Mouse (Mus musculus): ENCODE measurements around the gene Rassf3.

The Rassf3 gene

DNA sequence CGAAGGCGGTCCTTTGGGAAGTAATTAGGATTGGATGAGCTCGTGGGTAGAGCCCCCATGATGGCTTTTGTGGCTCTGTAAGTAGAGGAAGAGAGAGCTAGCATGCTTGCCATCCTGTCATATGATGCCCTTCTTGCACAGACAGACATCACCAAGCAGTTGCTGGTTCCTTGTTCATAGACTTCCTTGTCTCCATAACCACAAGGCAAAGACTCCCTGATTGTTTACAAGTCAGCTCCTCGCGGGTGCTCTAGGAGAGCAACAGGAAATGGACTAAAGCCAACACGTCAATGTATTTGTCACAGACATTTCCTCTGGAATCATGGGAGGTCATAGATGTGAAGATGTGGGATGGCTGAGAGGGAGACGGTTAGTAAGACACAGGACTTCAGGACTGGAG, 20.5 kb upstream of the Rassf3 start:
- Histone ChIP-seq H3K9me3 (ENCODE audit: low read length) (no peaks in the 10 kb centered on the region), H3K4me3 (replicated peaks; ENCODE audit: low read length) (no peak overlapping the region), H3K36me3 (ENCODE audit: insufficient read depth, low read length) (no peaks in the 10 kb centered on the region), H3K27me3 (ENCODE audit: insufficient read depth, low read length) (0 out of 2 replicates have a peak, but pooled peaks cover 2% of the 10 kb centered on the region), H3K4me1 (replicated peaks; ENCODE audit: low read depth, low read length) (peaks cover 64% of the 10 kb centered on the region)
- TF ChIP-seq CTCF (conservative IDR thresholded peaks at IDR 0.05; ENCODE audit: low read length): no peak
- TF ChIP-seq NANOG (IDR thresholded peaks at IDR 0.05; ENCODE audit: borderline replicate concordance, low read length): no peak
- TF ChIP-seq POU5F1 (IDR thresholded peaks at IDR 0.05; ENCODE audit: borderline replicate concordance, low read length): no peak

DNA sequence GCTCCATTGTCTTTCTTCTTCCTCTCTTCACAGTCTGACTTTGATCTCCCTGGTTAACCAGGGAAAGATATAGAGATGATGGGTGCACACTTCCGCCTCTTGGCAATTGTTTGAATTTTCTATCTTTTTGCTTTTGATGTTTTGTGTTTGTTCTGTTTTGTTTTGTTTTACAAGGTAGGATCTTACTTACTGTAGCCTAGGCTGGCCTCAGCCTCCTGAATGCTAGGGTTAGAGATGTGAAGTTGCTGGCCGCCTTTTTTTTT, 17.9 kb upstream of the Rassf3 start:
- H3K9me3 ChIP-seq (ENCODE audit: low read length): no peaks in the 10 kb centered on the region
- peaks cover 41% of the 10 kb centered on the region for H3K4me1 ChIP-seq (replicated peaks; ENCODE audit: low read depth, low read length)
- TF ChIP-seq CTCF (conservative IDR thresholded peaks at IDR 0.05; ENCODE audit: low read length) (no peak), POU5F1 (IDR thresholded peaks at IDR 0.05; ENCODE audit: borderline replicate concordance, low read length) (no peak), NANOG (IDR thresholded peaks at IDR 0.05; ENCODE audit: borderline replicate concordance, low read length) (no peak)
- no peaks in the 10 kb centered on the region for H3K36me3 ChIP-seq (ENCODE audit: insufficient read depth, low read length)
- 0 out of 2 replicates have a peak, but pooled peaks cover 2% of the 10 kb centered on the region for H3K27me3 ChIP-seq (ENCODE audit: insufficient read depth, low read length)
- no peak overlapping the region for H3K4me3 ChIP-seq (replicated peaks; ENCODE audit: low read length)

DNA sequence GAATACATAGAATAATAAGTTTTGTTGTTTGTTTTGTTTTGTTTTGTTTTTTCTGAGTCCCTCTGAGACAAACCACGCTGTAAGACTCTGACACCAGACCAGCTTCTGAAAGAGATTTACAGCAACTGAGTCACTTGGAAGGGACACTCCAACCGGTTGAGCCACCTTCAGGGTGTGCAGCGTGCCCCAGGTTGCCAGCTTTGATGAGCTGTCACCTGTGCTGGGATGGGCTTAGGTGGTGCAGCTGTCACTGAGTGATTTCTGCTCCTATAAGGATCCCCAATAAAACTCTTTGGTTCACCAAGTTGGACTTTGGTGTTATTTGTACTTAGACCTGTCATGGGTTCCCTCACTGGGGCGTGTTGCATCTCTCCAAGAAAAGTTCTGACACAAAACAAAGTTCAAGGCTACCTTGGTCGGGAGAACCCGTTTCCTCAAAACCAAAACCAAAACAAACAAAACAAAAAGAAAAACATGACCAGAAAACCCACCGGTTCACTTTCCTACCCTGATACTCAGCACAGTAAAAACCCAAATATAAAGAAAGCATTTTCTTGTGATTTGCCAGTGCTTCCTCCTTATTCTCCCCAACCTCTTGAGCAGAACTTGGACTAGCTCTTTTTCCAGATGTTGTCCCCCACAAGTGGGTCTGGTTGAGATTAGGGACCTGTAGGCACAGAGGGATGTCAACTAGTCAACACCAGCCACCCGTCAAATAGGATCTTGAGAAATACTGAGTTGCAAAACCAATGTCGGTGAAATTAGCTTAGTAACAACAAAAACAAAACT, 17.4 kb upstream of the Rassf3 start:
- no peaks in the 10 kb centered on the region for H3K36me3 ChIP-seq (ENCODE audit: insufficient read depth, low read length)
- TF ChIP-seq NANOG (IDR thresholded peaks at IDR 0.05; ENCODE audit: borderline replicate concordance, low read length) (no peak), POU5F1 (IDR thresholded peaks at IDR 0.05; ENCODE audit: borderline replicate concordance, low read length) (no peak), CTCF (conservative IDR thresholded peaks at IDR 0.05; ENCODE audit: low read length) (no peak)
- 0 out of 2 replicates have a peak, but pooled peaks cover 5% of the 10 kb centered on the region for H3K27me3 ChIP-seq (ENCODE audit: insufficient read depth, low read length)
- H3K4me3 ChIP-seq (replicated peaks; ENCODE audit: low read length): no peak overlapping the region
- H3K4me1 ChIP-seq (replicated peaks; ENCODE audit: low read depth, low read length): peaks cover 38% of the 10 kb centered on the region
- no peaks in the 10 kb centered on the region for H3K9me3 ChIP-seq (ENCODE audit: low read length)

DNA sequence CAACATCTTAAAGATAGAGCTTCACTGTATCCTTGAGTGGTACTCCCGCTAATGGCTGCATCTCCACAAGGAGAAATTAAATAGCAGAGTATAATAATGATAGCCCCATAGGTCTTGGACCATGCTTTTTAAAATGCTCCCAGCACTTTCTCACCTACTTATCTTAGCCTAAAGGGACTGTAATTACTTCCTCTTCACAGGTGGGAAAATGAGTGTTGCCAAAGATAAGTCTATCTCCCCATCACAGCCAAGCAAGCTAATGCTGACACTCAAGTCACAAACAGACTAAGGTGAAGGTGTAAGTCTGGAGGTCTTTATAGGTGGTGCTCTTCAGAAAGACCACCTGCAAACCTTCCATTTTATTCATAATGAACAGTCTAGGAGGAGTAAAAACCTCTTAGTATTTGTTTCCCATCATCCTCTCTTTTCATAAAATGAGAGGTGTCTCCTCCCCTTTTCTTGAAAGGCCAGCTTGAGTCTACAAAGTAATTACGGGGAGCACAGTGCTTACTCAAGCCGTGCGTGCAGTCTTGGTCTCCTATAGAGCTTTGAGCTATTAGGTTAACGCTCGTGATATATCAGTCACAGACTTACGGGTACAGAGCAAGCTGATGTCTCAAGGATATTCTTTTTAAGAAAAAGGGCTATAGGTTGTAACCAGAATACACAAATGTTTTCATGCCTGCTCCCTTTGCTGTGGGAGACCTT, 16.6 kb upstream of the Rassf3 start:
- TF ChIP-seq POU5F1 (IDR thresholded peaks at IDR 0.05; ENCODE audit: borderline replicate concordance, low read length) (no peak), CTCF (conservative IDR thresholded peaks at IDR 0.05; ENCODE audit: low read length) (no peak), NANOG (IDR thresholded peaks at IDR 0.05; ENCODE audit: borderline replicate concordance, low read length) (no peak)
- H3K4me3 ChIP-seq (replicated peaks; ENCODE audit: low read length): no peak overlapping the region
- 0 out of 2 replicates have a peak, but pooled peaks cover 5% of the 10 kb centered on the region for H3K27me3 ChIP-seq (ENCODE audit: insufficient read depth, low read length)
- peaks cover 30% of the 10 kb centered on the region for H3K4me1 ChIP-seq (replicated peaks; ENCODE audit: low read depth, low read length)
- H3K36me3 ChIP-seq (ENCODE audit: insufficient read depth, low read length): no peaks in the 10 kb centered on the region
- H3K9me3 ChIP-seq (ENCODE audit: low read length): no peaks in the 10 kb centered on the region

DNA sequence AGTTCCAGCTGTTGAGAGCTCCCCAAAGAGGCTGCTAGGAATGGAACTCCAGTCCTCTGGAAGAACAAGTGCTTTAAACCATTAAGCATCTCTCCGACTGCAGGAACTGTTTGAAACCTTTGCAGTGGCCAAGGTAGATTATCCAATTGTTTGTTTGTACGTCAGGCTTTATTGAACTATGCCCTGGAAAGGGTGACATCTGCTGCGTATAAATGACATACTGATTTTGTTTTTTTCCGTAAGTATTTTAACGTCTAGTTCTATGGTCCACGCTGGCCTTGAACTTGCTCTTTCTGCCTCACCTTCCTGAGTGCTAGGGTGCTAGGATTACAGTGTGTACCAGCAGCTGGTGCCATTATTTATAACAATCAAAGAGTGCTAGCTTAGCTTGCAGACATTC, 13.8 kb upstream of the Rassf3 start:
- peaks cover 10% of the 10 kb centered on the region for H3K4me1 ChIP-seq (replicated peaks; ENCODE audit: low read depth, low read length)
- H3K4me3 ChIP-seq (replicated peaks; ENCODE audit: low read length): no peak overlapping the region
- no peaks in the 10 kb centered on the region for H3K9me3 ChIP-seq (ENCODE audit: low read length)
- H3K36me3 ChIP-seq (ENCODE audit: insufficient read depth, low read length): no peaks in the 10 kb centered on the region
- 0 out of 2 replicates have a peak, but pooled peaks cover 5% of the 10 kb centered on the region for H3K27me3 ChIP-seq (ENCODE audit: insufficient read depth, low read length)
- TF ChIP-seq NANOG (IDR thresholded peaks at IDR 0.05; ENCODE audit: borderline replicate concordance, low read length): no peak
- TF ChIP-seq POU5F1 (IDR thresholded peaks at IDR 0.05; ENCODE audit: borderline replicate concordance, low read length): no peak
- TF ChIP-seq CTCF (conservative IDR thresholded peaks at IDR 0.05; ENCODE audit: low read length): no peak

DNA sequence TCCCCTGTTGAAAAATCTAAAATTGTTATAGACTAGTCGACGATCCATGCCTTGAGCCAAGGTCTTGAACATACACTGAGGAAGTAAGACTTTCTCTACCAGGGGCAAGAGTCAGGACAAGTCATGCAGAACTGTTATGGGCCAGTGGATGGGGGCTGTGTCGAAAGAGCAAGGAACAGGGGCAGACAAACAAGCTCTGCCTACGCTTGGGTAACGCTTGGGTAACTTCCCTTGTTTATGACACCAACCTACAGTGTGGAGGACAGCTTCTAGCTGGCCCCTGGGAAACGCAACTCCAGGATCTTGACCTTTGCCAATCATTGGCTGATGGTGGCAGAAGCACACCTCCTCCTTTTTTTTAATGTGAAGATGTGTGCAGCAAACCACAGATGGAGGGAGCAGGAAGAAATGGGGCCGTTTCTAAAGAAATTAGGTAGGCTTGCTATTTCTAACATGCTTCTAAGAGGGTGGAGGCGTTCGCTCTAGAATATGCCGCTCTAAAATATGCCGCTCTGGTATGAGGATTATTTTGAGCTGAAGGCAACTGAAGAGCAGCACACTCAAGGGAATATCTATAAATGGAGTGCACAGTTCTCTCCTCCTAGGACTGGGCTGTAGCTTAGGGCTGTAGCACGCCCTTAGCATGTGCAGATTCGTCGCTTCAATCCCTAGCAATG, 12.6 kb upstream of the Rassf3 start:
- no peak overlapping the region for H3K4me3 ChIP-seq (replicated peaks; ENCODE audit: low read length)
- TF ChIP-seq POU5F1 (IDR thresholded peaks at IDR 0.05; ENCODE audit: borderline replicate concordance, low read length) (no peak), NANOG (IDR thresholded peaks at IDR 0.05; ENCODE audit: borderline replicate concordance, low read length) (no peak), CTCF (conservative IDR thresholded peaks at IDR 0.05; ENCODE audit: low read length) (no peak)

DNA sequence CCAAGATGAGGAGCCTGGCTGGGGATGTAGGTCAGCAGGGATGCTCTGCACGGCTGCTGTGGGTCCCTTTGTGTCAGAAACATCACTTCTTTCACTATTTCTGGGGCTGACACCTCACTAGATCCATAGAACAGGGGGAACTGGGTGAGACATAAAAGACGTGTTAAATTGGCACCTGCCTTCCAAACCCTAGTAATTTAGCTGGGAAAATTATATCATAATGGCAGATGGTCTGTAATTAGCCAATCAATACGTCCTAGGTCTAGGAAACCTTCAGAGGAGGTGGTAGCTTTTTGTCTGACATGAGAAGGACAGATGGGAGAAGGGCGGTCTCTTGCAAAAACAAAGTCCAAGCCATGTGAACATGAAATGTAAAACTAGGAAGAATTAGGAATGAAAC, 11.6 kb upstream of the Rassf3 start:
- Histone ChIP-seq H3K36me3 (ENCODE audit: insufficient read depth, low read length) (no peaks in the 10 kb centered on the region), H3K4me3 (replicated peaks; ENCODE audit: low read length) (no peak overlapping the region)
- TF ChIP-seq CTCF (conservative IDR thresholded peaks at IDR 0.05; ENCODE audit: low read length) (no peak), POU5F1 (IDR thresholded peaks at IDR 0.05; ENCODE audit: borderline replicate concordance, low read length) (no peak), NANOG (IDR thresholded peaks at IDR 0.05; ENCODE audit: borderline replicate concordance, low read length) (no peak)

More for the DNA sequence above, 12.6 kb upstream of the Rassf3 start:
- Histone ChIP-seq H3K4me1 (replicated peaks; ENCODE audit: low read depth, low read length) (peaks cover under 1% of the 10 kb centered on the region; the same call in 1 of the 2 replicates), H3K9me3 (ENCODE audit: low read length) (no peaks in the 10 kb centered on the region), H3K36me3 (ENCODE audit: insufficient read depth, low read length) (no peaks in the 10 kb centered on the region), H3K27me3 (ENCODE audit: insufficient read depth, low read length) (0 out of 2 replicates have a peak, but pooled peaks cover 9% of the 10 kb centered on the region)

DNA sequence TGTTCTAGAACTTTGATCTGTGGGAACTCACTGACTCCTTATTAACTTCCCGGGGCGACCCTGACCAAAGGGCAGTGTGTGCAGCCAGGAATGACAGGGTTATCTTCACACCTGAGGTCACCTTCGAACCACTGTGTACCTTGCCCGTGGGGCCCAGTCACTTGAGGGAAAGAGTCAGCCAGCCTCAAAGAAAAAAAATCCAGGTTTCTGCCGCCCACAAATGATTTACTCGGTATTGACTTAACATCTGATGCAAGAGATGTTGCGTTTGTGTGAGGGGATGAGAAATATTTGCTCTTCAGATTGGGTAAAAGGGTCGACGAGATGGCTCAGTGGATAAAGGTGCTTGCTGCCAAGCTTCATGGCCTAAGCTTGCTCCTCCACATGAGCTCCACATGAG, 10.2 kb upstream of the Rassf3 start:
- Histone ChIP-seq H3K36me3 (ENCODE audit: insufficient read depth, low read length) (no peaks in the 10 kb centered on the region), H3K4me3 (replicated peaks; ENCODE audit: low read length) (no peak overlapping the region), H3K4me1 (replicated peaks; ENCODE audit: low read depth, low read length) (no peaks in the 10 kb centered on the region), H3K27me3 (ENCODE audit: insufficient read depth, low read length) (0 out of 2 replicates have a peak, but pooled peaks cover 9% of the 10 kb centered on the region), H3K9me3 (ENCODE audit: low read length) (no peaks in the 10 kb centered on the region)
- TF ChIP-seq POU5F1 (IDR thresholded peaks at IDR 0.05; ENCODE audit: borderline replicate concordance, low read length) (no peak), NANOG (IDR thresholded peaks at IDR 0.05; ENCODE audit: borderline replicate concordance, low read length) (no peak), CTCF (conservative IDR thresholded peaks at IDR 0.05; ENCODE audit: low read length) (no peak)

More for the DNA sequence above, 11.6 kb upstream of the Rassf3 start:
- H3K4me1 ChIP-seq (replicated peaks; ENCODE audit: low read depth, low read length): no peaks in the 10 kb centered on the region
- H3K27me3 ChIP-seq (ENCODE audit: insufficient read depth, low read length): 0 out of 2 replicates have a peak, but pooled peaks cover 9% of the 10 kb centered on the region
- H3K9me3 ChIP-seq (ENCODE audit: low read length): no peaks in the 10 kb centered on the region
